ENCODE assay signal across 7 mouse cellular contexts in the genomic region with DNA sequence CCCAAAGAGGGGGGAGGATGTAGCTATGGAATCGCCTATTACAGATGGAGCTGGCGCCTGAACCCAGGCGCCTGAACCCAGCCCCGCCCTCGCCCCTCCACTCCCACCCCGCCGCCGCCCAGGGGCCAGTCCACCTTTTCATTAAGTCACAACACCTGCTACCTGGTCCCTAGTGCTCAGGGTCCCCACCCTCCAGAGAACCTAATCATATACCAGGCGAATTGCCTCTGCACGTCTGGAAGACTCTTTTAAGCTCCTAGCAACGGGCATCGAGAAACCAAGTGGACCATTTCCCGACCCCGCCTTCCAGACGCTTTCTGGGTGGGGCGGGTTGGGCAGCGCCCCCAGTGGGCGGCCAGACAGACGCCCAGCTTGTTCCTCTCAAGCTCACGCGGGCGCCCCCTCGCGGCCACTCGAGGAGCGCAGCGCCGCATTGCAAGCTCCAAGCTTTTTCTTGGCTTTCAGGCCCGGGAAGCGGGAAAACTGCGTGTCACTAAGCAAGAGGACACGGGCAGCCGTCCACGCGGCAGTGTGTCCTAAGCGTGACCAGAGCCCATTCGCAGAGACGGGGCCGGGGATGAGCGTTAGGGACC. TPM values are rescaled to one million over a fixed set of nuclear protein-coding genes. Genes with fewer than 3 reads are reported as not detected.
DNase-seq lines count a peak whose midpoint lies in the region; ATAC-seq lines count a peak whose summit lies in the region.

No protein-coding gene starts in this region.

- peak overlapping the region; percentile 68 for H3K4me3 ChIP-seq in intestine, embryonic 14.5 days (ENCODE audit: low read depth, low read length)

- under 1% methylated on average over 40 of the region's 40 CpGs for WGBS in intestine, embryonic 14.5 days

- H3K4me1 ChIP-seq in intestine, embryonic 14.5 days (replicated peaks; ENCODE audit: control insufficient read depth, insufficient read depth, low read length): no peaks in the 10 kb centered on the region

- H3K27me3 ChIP-seq in intestine, embryonic 14.5 days (replicated peaks; ENCODE audit: control insufficient read depth, insufficient read depth, low read length): peaks cover 22% of the 10 kb centered on the region

- H3K27ac ChIP-seq in intestine, embryonic 14.5 days (ENCODE audit: low read depth): peak overlapping the region; percentile 40; the same call in 1 of the 2 replicates

- no peaks in the 10 kb centered on the region for H3K36me3 ChIP-seq in intestine, embryonic 14.5 days (ENCODE audit: control insufficient read depth, insufficient read depth, low read length)

- H3K4me2 ChIP-seq in intestine, embryonic 14.5 days (ENCODE audit: low read length): peak overlapping the region; percentile 85

- DNase-seq in adrenal gland, adult 2 months: peak; percentile 94
- peak; percentile 97 for DNase-seq in embryo, embryonic 11 days
- peak; percentile 89 for DNase-seq in gastrocnemius, postnatal 25 days
- peak; percentile 99 for DNase-seq in intestine, embryonic 14.5 days (ENCODE audit: low spot score)
- peak; percentile 97 for DNase-seq in left cerebral cortex, postnatal 14 days (ENCODE audit: low spot score in 2 of 2)
- peak; percentile 96 for DNase-seq in mesoderm, embryonic 11.5 days (ENCODE audit: low read depth, low spot score)
- peak; percentile 88 for DNase-seq in skeletal muscle tissue, adult 2 months (ENCODE audit: low read depth, low spot score)

- peak; percentile 71 for ATAC-seq in intestine, embryonic 14.5 days (replicated peaks; ENCODE audit: low FRiP score, low TSS enrichment, low read depth)

- intact Hi-C loops in left cerebral cortex, postnatal 14 days (cut with DNase I): loop anchor here (1.0 to 5.0 kb wide), 5 partner anchors 71 to 386 kb away; partner anchors contain the start of gene Ptar1

- peak overlapping the region; percentile 74 for H3K9ac ChIP-seq in intestine, embryonic 14.5 days (ENCODE audit: low read length)

- H3K9me3 ChIP-seq in intestine, embryonic 14.5 days (ENCODE audit: control insufficient read depth, low read length): no peaks in the 10 kb centered on the region

RNA-seq across cellular contexts. Expression of gene Apba1, which starts 0.6 kb away (rescaled TPM):
- 1 to 10 TPM; 3.5 to 4.6 TPM for total RNA-seq in adrenal gland, adult 2 months (2021)
- polyA plus RNA-seq in adrenal gland, adult 2 months (2012; rRNA removed): 2.0 and 3.9 TPM in 2 replicates
- 1 to 10 TPM; 1.3 to 1.5 TPM for total RNA-seq in gastrocnemius, postnatal 25 days (2021)
- polyA plus RNA-seq in intestine, embryonic 14.5 days (2014; fragmentation: Nextera tagmentation; extraction: Ambion mirVana): 0.77 and 0.89 TPM in 2 replicates
- 100 to 1,000 TPM; 185 to 190 TPM for total RNA-seq in left cerebral cortex, postnatal 14 days (2021)

Comparison
In these comparisons a context has a peak if more than half of its experiments do, and no peak if none do; other contexts are left out.
1. Peak in every context shown above with its lines: DNase-seq, ATAC-seq, H3K4me3 ChIP-seq and H3K27ac ChIP-seq.
2. RNA of gene Apba1, which starts 0.6 kb away (total RNA-seq): 185 to 190 TPM in left cerebral cortex, postnatal 14 days; 3.5 to 4.6 TPM in adrenal gland, adult 2 months and 1.3 to 1.5 TPM in gastrocnemius, postnatal 25 days; every median in the first group is over 10 times any median in the second.